Mouse (Mus musculus): ENCODE measurements at regions not wholly inside any gene's neighbourhood (a gene's known extent, or its start where the extent isn't known, plus 50 kb on each side); places are given as distances from the start of the nearest gene placed in this dataset.
A peak's percentile ranks its signal among the peaks of the same experiment; 100 is the strongest.
"Not testable (repeated sequence)": the region's sequence is repeated elsewhere in the genome, so short reads cannot be mapped to it uniquely, and the experiment has no call there.

DNA sequence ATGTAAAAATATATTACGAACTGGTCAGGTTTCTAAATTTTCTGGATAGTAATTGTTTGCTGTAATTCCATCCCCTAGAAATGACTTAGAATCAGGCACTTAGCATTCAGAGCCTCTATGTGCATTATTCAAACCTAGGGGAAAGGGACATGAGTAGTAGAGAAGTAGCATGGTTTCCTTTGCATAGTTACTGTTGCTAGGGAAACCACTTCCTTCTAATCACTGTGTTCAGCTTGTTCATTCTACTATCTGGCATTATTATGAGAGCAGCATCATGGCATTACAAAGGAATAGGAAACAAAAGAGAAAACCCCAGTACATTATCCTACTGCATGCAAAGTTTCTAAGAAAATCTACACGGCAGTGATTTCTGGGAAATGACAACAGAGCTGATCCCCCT is 65.9 kb upstream of the Ccnh start:
- DNase-seq (ENCODE audit: low spot score) (no peak), ATAC-seq (replicated peaks; ENCODE audit: insufficient number of reproducible peaks, low FRiP score, low TSS enrichment, low read depth) (no peak)
- Histone ChIP-seq H3K4me3 (ENCODE audit: low read depth, low read length) (no peak overlapping the region), H3K4me2 (ENCODE audit: low read depth, low read length) (no peak overlapping the region), H3K4me1 (ENCODE audit: control insufficient read depth, insufficient read depth, low read length) (no peaks in the 10 kb centered on the region), H3K9me3 (replicated peaks; ENCODE audit: control insufficient read depth, low read length) (no peaks in the 10 kb centered on the region), H3K27ac (replicated peaks; ENCODE audit: low read depth, low read length) (no peak overlapping the region), H3K27me3 (ENCODE audit: control insufficient read depth, insufficient read depth, low read length) (no peaks in the 10 kb centered on the region), H3K36me3 (replicated peaks; ENCODE audit: control insufficient read depth, insufficient read depth, low read depth, low read length) (no peaks in the 10 kb centered on the region), H3K9ac (replicated peaks; ENCODE audit: low read length) (no peak overlapping the region)
- 79% methylated on average over 2 of the region's 2 CpGs for WGBS

- H3K27me3 ChIP-seq (ENCODE audit: control insufficient read depth, insufficient read depth, low read length); H3K36me3 ChIP-seq (replicated peaks; ENCODE audit: control insufficient read depth, insufficient read depth, low read depth, low read length); H3K4me2 ChIP-seq (ENCODE audit: low read depth, low read length); H3K9ac ChIP-seq (replicated peaks; ENCODE audit: low read length); H3K4me3 ChIP-seq (ENCODE audit: low read depth, low read length); H3K4me1 ChIP-seq (ENCODE audit: control insufficient read depth, insufficient read depth, low read length); H3K9me3 ChIP-seq (replicated peaks; ENCODE audit: control insufficient read depth, low read length); DNase-seq (ENCODE audit: low spot score); H3K27ac ChIP-seq (replicated peaks; ENCODE audit: low read depth, low read length): not testable (repeated sequence)
- peak; percentile 100 for ATAC-seq (replicated peaks; ENCODE audit: insufficient number of reproducible peaks, low FRiP score, low TSS enrichment, low read depth)
- 92% methylated on average over 18 of the region's 18 CpGs for WGBS
These were observed 62.3 kb upstream of the Ccnh start for GRCm38 (mm10) chr13:85126573-85127547.

- H3K4me3 ChIP-seq (ENCODE audit: low read depth, low read length), result no peak overlapping the region
- no peaks in the 10 kb centered on the region for H3K9me3 ChIP-seq (replicated peaks; ENCODE audit: control insufficient read depth, low read length)
- no peak overlapping the region for H3K4me2 ChIP-seq (ENCODE audit: low read depth, low read length)
- no peaks in the 10 kb centered on the region for H3K27me3 ChIP-seq (ENCODE audit: control insufficient read depth, insufficient read depth, low read length)
- DNase-seq (ENCODE audit: low spot score) (no peak), ATAC-seq (replicated peaks; ENCODE audit: insufficient number of reproducible peaks, low FRiP score, low TSS enrichment, low read depth) (no peak)
- H3K27ac ChIP-seq (replicated peaks; ENCODE audit: low read depth, low read length), result no peak overlapping the region
- 78% methylated on average over 1 of the region's 1 CpGs for WGBS
- no peaks in the 10 kb centered on the region for H3K36me3 ChIP-seq (replicated peaks; ENCODE audit: control insufficient read depth, insufficient read depth, low read depth, low read length)
- H3K4me1 ChIP-seq (ENCODE audit: control insufficient read depth, insufficient read depth, low read length), result no peaks in the 10 kb centered on the region
- H3K9ac ChIP-seq (replicated peaks; ENCODE audit: low read length), result no peak overlapping the region
These were observed 61.7 kb upstream of the Ccnh start for GRCm38 (mm10) chr13:85127548-85127925.

Data from embryonic facial prominence, embryonic 11.5 days (tissue).